Mouse (Mus musculus): Measurements from ENCODE around the gene Fgf15.

- TF ChIP-seq MAFK (IDR thresholded peaks at IDR 0.05; ENCODE audit: borderline replicate concordance, low read depth, low read length) (no peak), MYB (IDR thresholded peaks at IDR 0.05; ENCODE audit: low read depth, low read length) (no peak), EP300 (IDR thresholded peaks at IDR 0.05; ENCODE audit: low read depth in 1 of 2, low read length in 2 of 2) (no peak), CTCF (IDR thresholded peaks at IDR 0.05 in 2 of 3, conservative IDR thresholded peaks at IDR 0.05 in 1 of 3; ENCODE audit: control insufficient read depth in 1 of 3, insufficient read depth in 1 of 3, low read depth in 2 of 3, low read length in 3 of 3, poor library complexity in 1 of 3, severe bottlenecking in 1 of 3) (no peak), RAD21 (IDR thresholded peaks at IDR 0.05; ENCODE audit: low read depth, low read length) (no peak), TBP (IDR thresholded peaks at IDR 0.05; ENCODE audit: low read depth, low read length) (no peak), USF1 (IDR thresholded peaks at IDR 0.05; ENCODE audit: low read depth, low read length) (no peak), POLR2A (IDR thresholded peaks at IDR 0.05; ENCODE audit: control insufficient read depth in 1 of 2, insufficient read depth in 1 of 2, low read depth in 1 of 2, low read length in 2 of 2, poor library complexity in 1 of 2) (no peak), POLR2AphosphoS5 (IDR thresholded peaks at IDR 0.05; ENCODE audit: borderline replicate concordance, low read depth, low read length) (no peak), HCFC1 (IDR thresholded peaks at IDR 0.05; ENCODE audit: low read depth, low read length) (no peak)
Measured at GRCm38 (mm10) chr7:144936311-144936880, 40.1 kb downstream of the Fgf15 start.
